In genomic region chr8:83032800-83033199, GRCm38 (mm10) we compare ENCODE assay signal across 15 mouse cellular contexts.
DNase-seq lines count a peak whose midpoint lies in the region; ATAC-seq lines count a peak whose summit lies in the region.
"Had no signal": no experiment of that assay in that cellular context is flagged by ENCODE, and none has a peak within 500 bp of the region (broad histone marks: within the 10 kb centered on the region; RNA-seq: fewer than 3 reads in every experiment).

No protein-coding gene starts in this region.

- H3K36me3 ChIP-seq in forebrain, embryonic 15.5 days: no peaks in the 10 kb centered on the region
- no peaks in the 10 kb centered on the region for H3K36me3 ChIP-seq in forebrain, embryonic 11.5 days (ENCODE audit: control insufficient read depth, insufficient read depth, low read length)
- H3K36me3 ChIP-seq in kidney, embryonic 15.5 days: no peaks in the 10 kb centered on the region
- H3K36me3 ChIP-seq in neural tube, embryonic 13.5 days: peaks cover 18% of the 10 kb centered on the region; the same call in 1 of the 2 replicates
- peaks cover 2% of the 10 kb centered on the region; the same call in 1 of the 2 replicates for H3K36me3 ChIP-seq in neural tube, embryonic 15.5 days
- H3K36me3 ChIP-seq: heart, embryonic 12.5 days had no signal

- H3K4me1 ChIP-seq in forebrain, embryonic 15.5 days: no peaks in the 10 kb centered on the region
- no peaks in the 10 kb centered on the region for H3K4me1 ChIP-seq in forebrain, embryonic 11.5 days (replicated peaks; ENCODE audit: control insufficient read depth, insufficient read depth, low read length)
- H3K4me1 ChIP-seq in kidney, embryonic 15.5 days: 0 out of 2 replicates have a peak, but pooled peaks cover 4% of the 10 kb centered on the region
- peaks cover 6% of the 10 kb centered on the region for H3K4me1 ChIP-seq in neural tube, embryonic 13.5 days (replicated peaks)
- H3K4me1 ChIP-seq in neural tube, embryonic 15.5 days: no peaks in the 10 kb centered on the region
- H3K4me1 ChIP-seq: heart, embryonic 12.5 days had no signal

- peak; percentile 83 for ATAC-seq in forebrain, embryonic 15.5 days (replicated peaks)
- no peak for ATAC-seq in forebrain, embryonic 11.5 days (replicated peaks; ENCODE audit: low FRiP score)
- ATAC-seq in kidney, embryonic 15.5 days (replicated peaks; ENCODE audit: low FRiP score): 0 out of 2 replicates have a peak, but pooled peaks have one; percentile 40
- ATAC-seq in neural tube, embryonic 13.5 days (ENCODE audit: low read depth): peak; percentile 50; the same call in 1 of the 2 replicates
- ATAC-seq in neural tube, embryonic 15.5 days (ENCODE audit: low FRiP score): no peak
- ATAC-seq: intestine, embryonic 16.5 days had no signal

- no peak overlapping the region for H3K4me3 ChIP-seq in forebrain, embryonic 15.5 days
- H3K4me3 ChIP-seq in forebrain, embryonic 11.5 days (ENCODE audit: low read depth, low read length): no peak overlapping the region
- no peak overlapping the region for H3K4me3 ChIP-seq in kidney, embryonic 15.5 days (replicated peaks)
- H3K4me3 ChIP-seq in neural tube, embryonic 13.5 days: no peak overlapping the region
- no peak overlapping the region for H3K4me3 ChIP-seq in neural tube, embryonic 15.5 days (replicated peaks)
- H3K4me3 ChIP-seq: heart, embryonic 12.5 days had no signal

- no peak overlapping the region for H3K9ac ChIP-seq in forebrain, embryonic 15.5 days (replicated peaks)
- no peak overlapping the region for H3K9ac ChIP-seq in forebrain, embryonic 11.5 days (ENCODE audit: low read length)
- no peak overlapping the region for H3K9ac ChIP-seq in kidney, embryonic 15.5 days
- H3K9ac ChIP-seq in neural tube, embryonic 13.5 days: no peak overlapping the region
- no peak overlapping the region for H3K9ac ChIP-seq in neural tube, embryonic 15.5 days (replicated peaks)
- H3K9ac ChIP-seq: heart, embryonic 12.5 days; liver, embryonic 14.5 days had no signal

- 54% methylated on average over 5 of the region's 7 CpGs for WGBS in forebrain, embryonic 15.5 days
- 75% methylated on average over 7 of the region's 7 CpGs for WGBS in forebrain, embryonic 11.5 days
- 52% methylated on average over 7 of the region's 7 CpGs for WGBS in kidney, embryonic 15.5 days
- whole genome bisulfite sequencing in neural tube, embryonic 13.5 days: 52% methylated on average over 6 of the region's 7 CpGs
- WGBS in neural tube, embryonic 15.5 days: 58% methylated on average over 6 of the region's 7 CpGs

- DNase-seq in forebrain, embryonic 11.5 days (ENCODE audit: low spot score): no peak
- DNase-seq in kidney, postnatal 25 days: no peak
- no peak for DNase-seq in ovary, postnatal 10 days (ENCODE audit: low spot score)
- DNase-seq in adrenal gland, adult 18-20 months (ENCODE audit: low spot score in 2 of 2): no peak
- DNase-seq: B cell, adult 2 months; cerebellum, adult 11-12 months; embryo, embryonic 11 days had no signal

- H3K4me2 ChIP-seq in forebrain, embryonic 15.5 days (replicated peaks): no peak overlapping the region
- H3K4me2 ChIP-seq in forebrain, embryonic 11.5 days (ENCODE audit: low read depth, low read length, severe bottlenecking): no peak overlapping the region
- H3K4me2 ChIP-seq in kidney, embryonic 15.5 days: no peak overlapping the region
- H3K4me2 ChIP-seq in neural tube, embryonic 13.5 days: no peak overlapping the region
- H3K4me2 ChIP-seq in neural tube, embryonic 15.5 days: no peak overlapping the region
- H3K4me2 ChIP-seq: heart, embryonic 12.5 days had no signal

- H3K27ac ChIP-seq in forebrain, embryonic 15.5 days (replicated peaks): no peak overlapping the region; the same call in 1 of the 2 replicates
- H3K27ac ChIP-seq in forebrain, embryonic 11.5 days (ENCODE audit: low read depth, low read length): no peak overlapping the region
- no peak overlapping the region for H3K27ac ChIP-seq in kidney, embryonic 15.5 days
- no peak overlapping the region for H3K27ac ChIP-seq in neural tube, embryonic 13.5 days (replicated peaks)
- H3K27ac ChIP-seq in neural tube, embryonic 15.5 days (replicated peaks): no peak overlapping the region; the same call in 1 of the 2 replicates
- H3K27ac ChIP-seq: liver, embryonic 14.5 days; macrophage had no signal

- no peaks in the 10 kb centered on the region for H3K27me3 ChIP-seq in forebrain, embryonic 15.5 days
- H3K27me3 ChIP-seq in forebrain, embryonic 11.5 days (ENCODE audit: control insufficient read depth, insufficient read depth, low read length): no peaks in the 10 kb centered on the region
- no peaks in the 10 kb centered on the region for H3K27me3 ChIP-seq in kidney, embryonic 15.5 days
- H3K27me3 ChIP-seq in neural tube, embryonic 13.5 days: no peaks in the 10 kb centered on the region
- H3K27me3 ChIP-seq in neural tube, embryonic 15.5 days (replicated peaks): no peaks in the 10 kb centered on the region
- H3K27me3 ChIP-seq: heart, embryonic 12.5 days had no signal

- H3K9me3 ChIP-seq in forebrain, embryonic 15.5 days: no peaks in the 10 kb centered on the region
- no peaks in the 10 kb centered on the region for H3K9me3 ChIP-seq in forebrain, embryonic 11.5 days (ENCODE audit: control insufficient read depth, low read length)
- H3K9me3 ChIP-seq in kidney, embryonic 15.5 days (replicated peaks): no peaks in the 10 kb centered on the region
- H3K9me3 ChIP-seq in neural tube, embryonic 13.5 days: no peaks in the 10 kb centered on the region
- H3K9me3 ChIP-seq in neural tube, embryonic 15.5 days (replicated peaks): no peaks in the 10 kb centered on the region
- H3K9me3 ChIP-seq: heart, embryonic 12.5 days had no signal

Comparison
In these comparisons a context has a peak if more than half of its experiments do, and no peak if none do; other contexts are left out.
1. ATAC-seq: peak in forebrain, embryonic 15.5 days (single experiment), kidney, embryonic 15.5 days (single experiment) and neural tube, embryonic 13.5 days (single experiment); none in forebrain, embryonic 11.5 days (single experiment) and neural tube, embryonic 15.5 days (single experiment).